Mouse (Mus musculus): ENCODE measurements at regions not wholly inside any gene's neighbourhood (a gene's known extent, or its start where the extent isn't known, plus 50 kb on each side); places are given as distances from the start of the nearest gene placed in this dataset.

DNA sequence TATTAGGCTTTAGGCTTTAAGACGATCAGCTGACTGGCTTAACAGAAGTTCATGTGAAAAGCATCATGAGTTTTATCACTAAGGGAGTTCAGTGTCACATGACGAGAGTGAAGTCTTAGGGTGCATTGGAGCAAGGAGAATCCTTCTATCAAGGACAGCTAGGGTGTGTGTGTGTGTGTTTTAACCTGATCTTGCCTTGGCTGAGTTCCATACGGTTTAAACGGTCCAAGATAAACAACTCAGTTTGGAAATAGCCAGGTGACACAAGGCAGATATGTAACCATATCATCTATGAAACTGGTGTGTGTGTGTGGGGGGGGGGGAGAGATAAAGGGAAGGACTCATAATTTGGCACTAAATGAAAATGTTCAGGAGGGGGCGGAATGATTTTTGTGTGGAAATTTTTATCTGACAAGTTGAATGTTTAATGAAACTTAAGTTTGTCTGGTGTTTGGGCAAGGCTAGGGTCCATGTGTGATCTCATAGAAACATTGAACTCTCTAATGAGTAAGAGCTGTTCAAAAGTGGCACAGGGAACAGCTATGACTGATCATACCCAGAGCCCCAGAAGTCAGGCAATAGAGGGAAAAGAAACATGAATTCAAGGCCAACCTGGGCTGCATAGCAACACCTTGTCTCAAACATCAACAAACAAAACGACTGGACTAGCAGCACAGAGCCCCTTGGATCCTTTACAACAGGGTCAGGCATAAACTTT lies 132.2 kb upstream of the Map3k1 start:
- WGBS, result 79% methylated on average over 6 of the region's 6 CpGs
- ATAC-seq (ENCODE audit: low FRiP score) (no peak), DNase-seq (ENCODE audit: low spot score) (no peak)
- no peaks in the 10 kb centered on the region for H3K27me3 ChIP-seq (ENCODE audit: insufficient read depth, low read length)
- H3K27ac ChIP-seq (ENCODE audit: low read depth, low read length), result no peak overlapping the region
- no peaks in the 10 kb centered on the region for H3K9me3 ChIP-seq (ENCODE audit: low read length)
- no peak overlapping the region for H3K4me2 ChIP-seq (ENCODE audit: low read depth, low read length, poor library complexity, severe bottlenecking)
- no peak overlapping the region for H3K9ac ChIP-seq (replicated peaks; ENCODE audit: low read length, poor library complexity, severe bottlenecking)
- no peaks in the 10 kb centered on the region for H3K36me3 ChIP-seq (ENCODE audit: insufficient read depth, low read length)
- no peak overlapping the region for H3K4me3 ChIP-seq (ENCODE audit: low read depth, low read length)
- no peak for TF ChIP-seq CTCF (IDR thresholded peaks at IDR 0.05)
- peaks cover 5% of the 10 kb centered on the region; the same call in 1 of the 2 replicates for H3K4me1 ChIP-seq (ENCODE audit: insufficient read depth, low read length)

DNA sequence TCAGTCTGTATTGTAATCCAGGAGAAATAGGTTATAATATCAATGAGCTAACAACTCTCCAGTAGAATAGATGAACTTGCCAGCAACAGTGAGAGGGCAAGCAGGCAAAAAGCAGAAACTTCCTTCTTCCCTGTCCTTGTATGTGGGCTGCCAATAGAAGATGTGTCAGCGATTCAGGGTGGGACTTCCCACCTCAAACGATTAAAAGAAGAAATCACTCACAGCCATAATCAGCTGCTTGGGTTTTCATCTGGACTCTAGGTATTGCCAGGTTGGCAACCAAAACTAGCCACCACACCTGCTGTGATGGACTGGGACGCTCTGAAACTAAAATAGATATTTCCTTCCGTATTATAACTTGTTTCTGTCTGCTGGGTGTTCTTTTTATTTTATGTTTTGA lies 133.2 kb upstream of the Map3k1 start:
- no peak for DNase-seq (ENCODE audit: low spot score)
- TF ChIP-seq CTCF (IDR thresholded peaks at IDR 0.05), result no peak
- no peak for ATAC-seq (ENCODE audit: low FRiP score)
- Histone ChIP-seq H3K27ac (ENCODE audit: low read depth, low read length) (no peak overlapping the region), H3K9me3 (ENCODE audit: low read length) (no peaks in the 10 kb centered on the region), H3K36me3 (ENCODE audit: insufficient read depth, low read length) (no peaks in the 10 kb centered on the region), H3K4me3 (ENCODE audit: low read depth, low read length) (no peak overlapping the region), H3K9ac (replicated peaks; ENCODE audit: low read length, poor library complexity, severe bottlenecking) (no peak overlapping the region), H3K27me3 (ENCODE audit: insufficient read depth, low read length) (no peaks in the 10 kb centered on the region), H3K4me1 (ENCODE audit: insufficient read depth, low read length) (no peaks in the 10 kb centered on the region; the same call in 1 of the 2 replicates), H3K4me2 (ENCODE audit: low read depth, low read length, poor library complexity, severe bottlenecking) (no peak overlapping the region)
- 91% methylated on average over 4 of the region's 4 CpGs for WGBS

DNA sequence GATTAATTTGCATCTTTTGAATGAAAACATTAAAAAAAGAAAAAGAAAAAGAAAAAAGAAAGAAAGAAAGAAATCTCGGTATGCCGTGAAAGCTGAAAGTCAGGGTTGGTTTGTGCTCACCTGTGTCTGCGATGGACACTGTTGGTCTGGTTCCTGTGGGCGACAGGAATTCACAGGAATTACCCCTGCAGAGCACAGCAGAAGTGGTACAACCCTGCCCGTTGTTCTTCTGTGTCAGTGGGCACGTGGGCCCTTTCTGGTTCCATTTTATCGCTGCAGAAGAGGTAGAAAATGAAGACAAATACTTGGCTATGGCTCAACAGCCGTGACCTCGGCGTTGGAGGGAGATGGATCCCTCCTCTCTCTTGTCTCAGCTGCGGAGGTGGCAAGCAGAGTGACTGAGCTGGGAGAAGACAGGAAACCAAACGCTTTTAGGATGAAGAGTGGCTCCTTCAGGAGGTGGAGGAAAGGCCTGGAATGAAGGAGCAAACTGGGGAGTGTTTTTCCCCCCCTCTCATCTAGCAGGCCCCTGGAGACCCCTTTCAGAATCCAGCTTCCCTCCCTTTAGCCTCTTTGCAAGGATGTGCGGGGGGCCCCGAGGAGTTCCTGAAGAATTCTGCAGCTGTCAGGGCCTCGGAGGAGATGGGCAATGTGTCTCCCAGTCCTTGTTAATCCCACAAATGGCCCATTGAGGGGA lies 134.7 kb upstream of the Map3k1 start:
- Histone ChIP-seq H3K9me3 (ENCODE audit: low read length) (no peaks in the 10 kb centered on the region), H3K27me3 (ENCODE audit: insufficient read depth, low read length) (no peaks in the 10 kb centered on the region), H3K27ac (ENCODE audit: low read depth, low read length) (no peak overlapping the region), H3K36me3 (ENCODE audit: insufficient read depth, low read length) (no peaks in the 10 kb centered on the region), H3K4me3 (ENCODE audit: low read depth, low read length) (no peak overlapping the region), H3K4me1 (ENCODE audit: insufficient read depth, low read length) (no peaks in the 10 kb centered on the region; the same call in 1 of the 2 replicates), H3K4me2 (ENCODE audit: low read depth, low read length, poor library complexity, severe bottlenecking) (no peak overlapping the region), H3K9ac (replicated peaks; ENCODE audit: low read length, poor library complexity, severe bottlenecking) (no peak overlapping the region)
- TF ChIP-seq CTCF (IDR thresholded peaks at IDR 0.05), result no peak
- 46% methylated on average over 15 of the region's 15 CpGs for WGBS
- DNase-seq (ENCODE audit: low spot score), result peak; percentile 48
- ATAC-seq (ENCODE audit: low FRiP score), result no peak

DNA sequence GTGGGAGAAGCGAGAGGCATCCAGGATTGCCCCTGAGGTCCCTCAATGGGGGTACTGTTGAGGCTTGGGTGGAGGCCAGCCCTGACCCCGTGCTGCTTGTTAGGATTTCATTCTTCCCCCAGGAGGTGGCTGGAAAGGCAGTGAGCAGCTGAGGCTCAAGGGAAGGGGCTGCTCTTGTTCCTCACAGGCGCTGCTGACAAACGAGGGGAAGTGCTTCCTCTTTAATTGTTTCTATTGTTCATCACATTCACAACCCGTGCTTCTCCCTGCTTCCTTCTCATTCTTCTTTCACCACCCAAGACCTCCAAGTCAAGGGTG lies 135.3 kb upstream of the Map3k1 start:
- Histone ChIP-seq H3K27ac (ENCODE audit: low read depth, low read length) (no peak overlapping the region), H3K4me3 (ENCODE audit: low read depth, low read length) (no peak overlapping the region), H3K9me3 (ENCODE audit: low read length) (no peaks in the 10 kb centered on the region), H3K4me1 (ENCODE audit: insufficient read depth, low read length) (no peaks in the 10 kb centered on the region; the same call in 1 of the 2 replicates), H3K27me3 (ENCODE audit: insufficient read depth, low read length) (no peaks in the 10 kb centered on the region), H3K9ac (replicated peaks; ENCODE audit: low read length, poor library complexity, severe bottlenecking) (no peak overlapping the region), H3K4me2 (ENCODE audit: low read depth, low read length, poor library complexity, severe bottlenecking) (no peak overlapping the region), H3K36me3 (ENCODE audit: insufficient read depth, low read length) (no peaks in the 10 kb centered on the region)
- peak; percentile 77 for DNase-seq (ENCODE audit: low spot score)
- WGBS, result 13% methylated on average over 5 of the region's 5 CpGs
- peak; percentile 20; the same call in 1 of the 2 replicates for TF ChIP-seq CTCF (IDR thresholded peaks at IDR 0.05)
- peak; percentile 83 for ATAC-seq (ENCODE audit: low FRiP score)

DNA sequence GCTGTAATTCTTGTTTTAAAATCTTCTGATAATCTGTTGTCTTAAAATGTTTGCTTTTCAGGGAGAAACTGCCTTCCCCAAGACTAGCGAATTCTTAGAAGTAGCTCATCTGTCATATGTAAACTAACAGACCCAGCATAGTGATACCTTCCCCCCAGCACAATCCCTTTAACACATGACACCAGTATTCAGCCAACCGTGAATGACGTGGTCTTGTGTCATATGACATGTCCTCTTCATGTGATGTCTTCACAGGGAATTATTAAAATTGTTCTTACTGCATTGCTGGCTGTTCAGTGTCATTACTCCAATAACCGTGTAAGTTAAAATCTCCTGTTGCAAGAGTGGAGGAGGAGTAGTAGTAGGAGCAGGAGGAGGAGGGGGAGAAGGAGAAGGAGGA lies 137.5 kb upstream of the Map3k1 start:
- TF ChIP-seq CTCF (IDR thresholded peaks at IDR 0.05), result no peak
- no peaks in the 10 kb centered on the region for H3K27me3 ChIP-seq (ENCODE audit: insufficient read depth, low read length)
- no peak overlapping the region for H3K4me2 ChIP-seq (ENCODE audit: low read depth, low read length, poor library complexity, severe bottlenecking)
- no peaks in the 10 kb centered on the region for H3K36me3 ChIP-seq (ENCODE audit: insufficient read depth, low read length)
- no peaks in the 10 kb centered on the region for H3K9me3 ChIP-seq (ENCODE audit: low read length)
- DNase-seq (ENCODE audit: low spot score) (no peak), ATAC-seq (ENCODE audit: low FRiP score) (no peak)
- no peak overlapping the region for H3K27ac ChIP-seq (ENCODE audit: low read depth, low read length)
- no peaks in the 10 kb centered on the region; the same call in 1 of the 2 replicates for H3K4me1 ChIP-seq (ENCODE audit: insufficient read depth, low read length)
- H3K9ac ChIP-seq (replicated peaks; ENCODE audit: low read length, poor library complexity, severe bottlenecking), result no peak overlapping the region
- no peak overlapping the region for H3K4me3 ChIP-seq (ENCODE audit: low read depth, low read length)
- WGBS, result 79% methylated on average over 4 of the region's 4 CpGs

DNA sequence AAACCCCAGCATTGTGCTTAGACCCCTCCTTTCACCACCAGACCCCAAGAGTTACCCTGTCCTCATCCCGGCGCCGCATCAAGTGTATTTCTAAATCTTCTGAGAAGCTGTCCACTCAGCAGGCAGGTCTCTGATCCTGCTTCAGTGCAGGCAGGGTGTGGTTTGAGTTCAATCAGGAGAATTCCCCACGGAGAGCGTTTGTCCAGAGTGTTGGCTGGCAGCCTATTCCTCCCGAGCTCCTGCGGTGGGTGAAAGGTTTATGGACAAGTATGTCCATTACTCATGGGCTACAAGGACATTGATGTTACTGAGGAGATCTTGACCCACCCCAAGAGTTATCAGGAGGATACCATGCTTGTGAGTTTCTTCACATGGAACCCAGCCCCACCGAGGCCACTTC lies 138.0 kb upstream of the Map3k1 start:
- ATAC-seq (ENCODE audit: low FRiP score) (no peak), DNase-seq (ENCODE audit: low spot score) (no peak)
- H3K9ac ChIP-seq (replicated peaks; ENCODE audit: low read length, poor library complexity, severe bottlenecking), result no peak overlapping the region
- H3K4me2 ChIP-seq (ENCODE audit: low read depth, low read length, poor library complexity, severe bottlenecking), result no peak overlapping the region
- WGBS, result 84% methylated on average over 8 of the region's 8 CpGs
- H3K4me3 ChIP-seq (ENCODE audit: low read depth, low read length), result no peak overlapping the region
- no peaks in the 10 kb centered on the region for H3K9me3 ChIP-seq (ENCODE audit: low read length)
- no peak overlapping the region for H3K27ac ChIP-seq (ENCODE audit: low read depth, low read length)
- TF ChIP-seq CTCF (IDR thresholded peaks at IDR 0.05), result no peak
- H3K27me3 ChIP-seq (ENCODE audit: insufficient read depth, low read length), result no peaks in the 10 kb centered on the region
- H3K4me1 ChIP-seq (ENCODE audit: insufficient read depth, low read length), result no peaks in the 10 kb centered on the region; the same call in 1 of the 2 replicates
- H3K36me3 ChIP-seq (ENCODE audit: insufficient read depth, low read length), result no peaks in the 10 kb centered on the region
